Mouse (Mus musculus) A20 (cell line): ENCODE data around the gene Ddc.

Source experiments
- DNase-seq: peaks from one replicate; pipeline ENCODE4 v3.0.0-alpha.2; 2011; ENCODE audit warnings: low read depth, low spot score

The Ddc gene

DNA sequence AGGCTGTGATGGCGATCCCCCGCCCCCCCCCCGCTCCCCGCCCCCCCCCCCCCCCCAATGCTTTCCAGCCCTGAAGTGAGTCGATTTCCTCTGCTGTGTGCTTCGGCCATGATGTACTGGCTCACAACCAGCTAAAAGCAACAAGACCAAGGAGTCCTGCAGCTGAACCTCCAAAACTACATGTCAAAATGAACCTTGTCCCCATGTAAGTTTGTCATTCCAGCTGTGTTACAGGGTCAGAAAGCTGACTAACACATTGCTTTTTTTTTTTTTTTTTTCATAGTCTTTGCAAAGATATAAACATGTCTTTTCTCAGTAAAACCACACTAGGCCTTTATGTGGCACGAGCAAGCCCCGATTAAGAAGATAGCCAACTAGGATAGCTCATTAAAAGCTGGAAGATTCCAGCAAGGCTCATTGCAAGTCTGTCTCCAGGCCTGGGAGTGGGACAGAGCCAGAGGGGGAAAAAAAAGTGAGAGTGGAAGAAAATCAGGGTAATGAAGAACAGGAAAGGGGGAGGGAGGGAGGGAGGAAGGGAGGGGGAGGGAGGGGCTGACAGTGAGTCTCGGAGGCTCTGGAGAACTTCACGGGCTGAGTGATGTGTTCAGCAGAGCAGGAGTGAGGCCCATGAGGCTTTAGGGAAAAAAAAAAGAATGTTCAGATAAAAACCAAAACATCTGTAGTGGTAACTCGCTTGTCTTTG lies 19.5 kb downstream of the Ddc start:
- DNase-seq, result no peak

DNA sequence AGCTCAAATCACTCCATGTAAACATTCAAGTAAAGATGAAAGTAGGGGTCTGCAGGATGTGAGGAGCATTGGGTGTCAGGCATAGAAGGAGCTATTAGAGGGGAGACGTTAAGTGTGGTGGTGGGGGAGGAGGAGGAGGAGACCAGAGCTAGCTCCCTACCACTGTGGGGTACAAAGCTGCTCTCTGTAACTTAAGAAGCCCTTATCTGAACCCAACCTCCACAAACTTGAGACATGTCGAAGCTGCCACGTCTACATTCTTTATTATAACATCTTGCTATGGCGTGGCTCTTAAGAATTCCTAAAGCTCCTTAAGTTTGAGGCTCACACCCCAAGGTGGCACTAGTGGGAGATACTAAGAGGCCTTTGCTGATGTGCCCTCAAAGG lies 20.1 kb downstream of the Ddc start:
- no peak for DNase-seq

DNA sequence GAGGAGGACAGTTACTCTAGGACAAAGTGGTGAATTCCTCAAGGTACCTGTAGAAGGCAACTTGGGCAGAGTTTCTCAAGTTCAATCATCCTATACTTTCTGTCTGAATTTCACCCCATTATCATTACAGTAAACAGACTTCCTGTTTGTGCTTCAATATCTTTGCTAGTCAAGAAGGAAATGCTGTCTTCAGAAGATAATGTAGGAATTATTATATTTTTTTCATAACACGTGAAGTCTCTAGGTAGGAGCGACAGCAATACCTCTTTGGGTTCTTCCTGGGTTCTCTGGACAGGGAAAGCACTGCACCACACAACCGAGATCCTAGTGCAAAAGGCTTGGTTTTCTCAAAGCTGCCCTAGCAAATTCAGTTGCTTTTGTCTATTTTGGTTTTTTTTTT lies 21.6 kb downstream of the Ddc start:
- no peak for DNase-seq

DNA sequence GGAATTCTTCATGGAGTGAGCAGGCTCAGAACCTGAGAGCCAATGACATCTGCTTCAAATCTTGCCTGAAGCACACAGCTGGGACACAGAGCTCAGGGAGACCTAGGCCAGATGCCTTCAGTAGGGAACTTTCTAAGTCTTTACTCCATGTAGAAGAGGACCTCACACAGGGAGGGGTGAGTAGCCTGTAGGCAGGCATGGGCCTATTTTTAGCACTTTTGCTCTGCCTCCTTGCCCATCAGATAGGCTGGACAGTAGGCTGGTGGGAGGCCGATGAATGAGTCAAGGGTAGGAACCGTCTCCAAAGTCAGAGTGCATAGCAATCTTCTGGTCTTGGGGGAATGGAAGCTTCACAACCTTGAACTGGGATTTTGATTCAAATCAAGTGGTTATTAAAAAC lies 22.7 kb downstream of the Ddc start:
- no peak for DNase-seq

DNA sequence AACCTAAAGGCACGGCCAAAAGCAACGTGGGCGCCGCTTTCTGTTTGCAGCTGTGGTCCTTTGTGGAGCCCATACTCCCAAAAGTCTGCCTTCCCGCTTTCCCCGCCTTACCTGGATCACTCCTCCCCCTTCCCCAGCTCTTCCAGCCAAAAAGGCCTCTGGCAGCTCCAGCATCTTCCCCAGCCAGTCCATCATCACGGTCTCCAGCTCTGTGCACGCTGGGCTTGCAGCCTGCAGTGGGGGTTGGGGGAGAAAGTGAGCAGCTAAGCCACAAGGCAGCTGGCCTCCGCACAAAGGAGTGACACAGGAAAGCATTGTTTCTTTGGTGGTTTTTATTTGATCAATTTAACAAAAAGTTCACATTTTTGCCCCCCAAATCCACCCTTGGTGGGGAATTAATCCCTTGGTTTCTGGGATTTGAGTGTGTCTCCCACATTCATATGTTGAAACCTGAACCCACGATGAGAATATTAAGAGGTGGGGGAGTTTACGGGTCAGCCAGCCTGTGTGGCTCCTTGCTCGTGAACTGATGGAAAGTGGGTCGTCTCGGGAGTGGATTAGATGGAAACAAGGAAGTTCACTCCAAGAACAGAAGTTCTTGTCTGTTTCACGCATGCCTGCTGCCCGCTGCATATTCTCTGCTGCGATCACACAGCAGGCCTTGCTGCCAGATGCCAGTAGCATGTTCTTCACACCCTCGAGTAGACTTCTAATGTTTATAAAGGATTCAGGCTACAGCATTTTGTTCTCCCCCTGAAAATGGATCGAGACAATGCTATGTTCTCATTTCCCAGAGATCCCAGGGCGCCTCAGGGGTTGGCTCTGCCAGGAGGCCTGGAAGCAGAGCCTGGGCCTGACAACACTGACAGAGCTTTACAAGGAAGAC lies 24.7 kb downstream of the Ddc start:
- DNase-seq, result no peak

DNA sequence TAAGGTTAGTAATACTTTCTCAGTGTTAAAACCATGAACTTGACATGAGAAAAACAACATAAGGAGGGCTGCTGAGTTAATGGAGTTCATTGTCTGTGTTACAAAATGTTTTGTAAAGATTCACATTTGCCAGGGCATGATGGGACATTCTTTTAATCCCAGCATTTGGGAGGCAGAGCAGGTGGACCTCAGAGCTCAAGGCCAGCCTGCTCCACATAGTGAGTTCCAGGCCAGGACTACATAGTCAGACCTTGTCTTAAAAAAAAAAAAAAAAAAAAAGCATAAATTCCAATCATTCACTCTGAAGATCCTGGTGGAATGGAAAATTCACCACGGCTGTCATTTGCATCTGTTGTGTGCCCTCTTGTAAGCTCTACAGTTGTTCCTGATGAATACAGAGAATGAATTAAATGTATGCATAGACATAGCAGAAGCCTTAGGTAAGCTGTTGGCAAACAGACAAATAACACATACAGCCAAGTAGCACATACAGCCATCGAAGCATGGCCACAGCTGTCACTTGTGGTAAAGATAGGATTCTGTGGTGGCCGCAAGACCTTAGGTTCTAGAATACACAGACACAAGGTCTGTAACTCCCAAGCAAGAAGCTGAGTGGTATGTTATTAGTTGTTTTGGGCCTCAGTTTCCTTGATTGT lies 25.7 kb downstream of the Ddc start:
- no peak for DNase-seq

DNA sequence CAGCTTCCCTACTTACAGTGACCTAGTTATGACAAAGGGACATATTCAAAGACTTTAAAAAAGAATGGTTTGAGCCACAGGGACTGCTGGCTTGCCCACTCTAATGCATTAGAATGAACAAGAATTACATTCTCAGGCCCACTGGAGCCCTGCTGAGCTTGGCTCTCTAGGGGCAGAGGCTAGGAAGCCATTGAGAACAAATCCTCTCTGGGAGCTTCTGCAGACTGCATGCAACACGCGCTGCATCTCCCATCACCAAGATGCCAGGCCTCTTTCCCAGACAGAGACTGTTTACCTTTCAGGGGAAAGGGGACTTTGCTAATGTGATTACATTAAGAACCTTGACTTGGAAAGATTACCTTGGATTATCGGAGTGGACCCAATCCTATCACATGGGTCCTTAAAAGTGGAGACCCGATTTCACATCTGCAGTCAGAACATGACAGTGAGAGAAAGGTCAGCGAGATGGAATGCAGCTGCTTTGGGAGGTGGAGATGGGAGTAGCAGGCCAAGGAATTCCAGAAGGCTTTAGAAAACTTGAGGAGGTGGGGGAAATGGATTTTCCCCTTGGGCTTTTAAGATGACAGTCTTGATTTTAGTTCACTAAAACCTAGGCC lies 26.6 kb downstream of the Ddc start:
- DNase-seq, result no peak

DNA sequence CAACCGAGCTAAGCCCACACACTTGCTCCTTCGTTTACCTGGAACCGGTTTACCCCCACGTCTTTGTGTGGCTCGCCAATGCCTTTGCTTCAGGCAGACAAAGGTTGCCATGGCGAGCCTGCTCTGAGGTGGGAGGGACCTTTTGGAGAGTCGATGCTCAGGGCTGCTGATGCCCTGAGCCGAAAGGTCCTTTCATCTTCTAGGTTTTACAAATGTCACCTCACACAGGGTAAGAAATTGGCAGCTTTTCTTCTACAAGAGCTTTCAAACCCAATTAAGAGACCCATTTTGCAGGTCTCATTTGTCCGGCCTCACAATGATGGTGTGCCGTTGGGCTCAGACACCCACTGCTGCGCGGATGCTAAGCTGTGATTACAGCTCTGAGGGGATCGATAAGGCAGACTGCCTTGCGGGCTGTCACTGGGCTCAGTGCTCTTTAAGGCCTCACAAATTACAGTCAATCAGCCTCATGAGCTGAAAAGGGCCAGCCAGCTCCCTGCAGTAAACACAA lies 29.9 kb downstream of the Ddc start:
- DNase-seq, result no peak

DNA sequence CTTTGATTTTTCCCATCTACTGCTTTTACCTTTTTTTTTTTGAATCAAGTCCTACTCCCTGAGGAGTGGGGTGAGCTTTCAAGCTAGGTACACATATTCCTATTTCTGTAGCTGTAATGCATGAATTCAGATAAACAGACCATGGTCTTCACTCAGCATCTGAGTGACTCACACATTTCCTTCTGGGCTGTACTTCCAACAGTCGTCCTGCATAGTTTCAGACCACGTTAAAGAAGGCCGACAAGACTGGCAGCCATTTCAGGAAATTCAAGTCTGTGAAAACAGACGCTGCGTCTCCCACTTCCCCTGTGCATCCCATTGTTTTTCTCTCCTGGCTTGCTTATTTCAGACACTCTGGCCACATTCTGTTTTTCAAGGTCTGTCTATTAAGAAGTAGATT lies 31.2 kb downstream of the Ddc start:
- DNase-seq, result no peak

DNA sequence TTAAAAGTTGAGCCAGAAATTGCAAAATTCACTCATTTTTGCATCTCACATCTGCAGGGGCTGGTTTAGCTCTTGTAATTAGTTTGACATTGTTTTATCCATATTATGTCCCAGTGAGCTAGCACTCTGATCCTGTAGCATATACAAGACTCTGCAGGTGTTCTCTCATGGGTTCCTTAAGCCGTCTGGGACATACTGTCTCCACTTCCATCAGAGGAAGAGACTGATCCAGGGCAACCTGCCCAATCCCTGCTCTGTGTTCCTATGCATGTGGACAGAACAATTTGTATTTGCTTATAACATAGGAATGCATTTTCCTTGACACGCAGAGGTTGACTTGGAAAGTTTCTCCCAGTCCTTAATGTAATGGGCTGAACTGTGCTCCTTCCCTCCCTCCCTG lies 32.8 kb downstream of the Ddc start:
- DNase-seq, result no peak

DNA sequence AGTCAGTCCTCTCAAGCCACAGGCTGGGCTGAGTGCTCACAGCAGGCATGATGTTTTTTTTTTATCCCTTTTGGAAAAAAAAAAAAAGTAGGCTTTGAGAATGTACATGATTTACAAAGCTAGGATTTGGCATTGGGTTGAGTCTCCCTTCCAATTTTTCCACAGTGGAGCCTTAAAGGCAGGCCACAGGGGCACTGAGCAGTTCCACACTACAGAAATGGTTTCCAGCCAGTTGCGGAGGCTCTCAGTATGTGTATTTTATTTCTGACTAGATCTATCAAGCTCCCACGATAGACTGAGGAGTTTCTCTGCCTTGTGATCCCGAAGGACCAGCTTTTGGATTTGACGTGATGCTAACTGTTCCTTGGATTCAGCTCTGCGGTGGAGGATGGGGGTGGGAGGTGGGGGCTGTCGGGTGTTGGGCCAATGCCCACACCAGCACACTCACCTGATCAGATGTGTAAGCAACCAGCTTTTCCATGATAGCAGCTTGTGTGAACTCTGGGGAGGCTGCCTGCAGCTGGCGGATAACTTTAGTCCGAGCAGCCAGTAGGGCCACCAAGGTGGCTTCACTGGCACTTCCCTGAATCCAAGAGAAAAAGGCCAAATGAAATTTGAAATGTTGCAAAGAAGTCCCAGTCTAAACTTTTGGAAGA lies 33.4 kb downstream of the Ddc start:
- no peak for DNase-seq

DNA sequence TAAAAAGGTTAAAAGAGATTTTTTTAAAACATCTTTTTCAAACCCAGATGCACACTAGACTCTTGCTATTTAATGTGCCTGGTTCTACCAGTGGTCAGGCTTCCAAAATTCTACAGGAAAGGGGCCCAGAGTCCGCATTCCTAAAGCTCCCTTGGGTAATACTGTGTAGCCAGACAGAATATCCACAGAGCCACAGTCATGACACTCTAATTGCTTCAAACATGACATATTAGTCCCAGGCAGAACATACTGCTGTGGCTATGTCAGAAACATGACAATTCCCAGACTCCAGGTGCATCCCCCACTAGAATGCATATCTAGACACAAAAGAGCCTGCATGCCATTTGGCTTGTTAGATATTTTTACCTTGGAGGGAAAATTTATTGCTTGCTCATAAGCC lies 35.4 kb downstream of the Ddc start:
- no peak for DNase-seq

DNA sequence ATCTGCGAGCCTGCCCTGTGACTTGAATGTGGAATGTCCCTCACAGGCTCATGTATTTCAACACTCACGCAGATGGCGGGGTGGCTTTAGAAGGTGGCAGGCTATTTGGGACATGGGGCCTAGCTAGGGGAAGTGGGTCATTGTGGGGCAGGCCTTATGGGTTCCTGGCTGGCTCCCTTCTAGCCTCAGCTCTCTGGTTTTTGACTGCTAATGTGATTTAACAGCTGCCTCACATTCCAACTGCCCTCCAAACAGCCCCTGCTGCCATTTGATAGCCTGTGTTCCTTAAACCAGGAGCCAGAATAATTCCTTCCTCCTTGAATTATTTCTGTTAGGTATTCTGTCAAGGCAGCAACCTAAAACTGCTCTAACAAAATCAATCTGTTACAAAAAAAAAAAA lies 41.0 kb downstream of the Ddc start:
- no peak for DNase-seq

DNA sequence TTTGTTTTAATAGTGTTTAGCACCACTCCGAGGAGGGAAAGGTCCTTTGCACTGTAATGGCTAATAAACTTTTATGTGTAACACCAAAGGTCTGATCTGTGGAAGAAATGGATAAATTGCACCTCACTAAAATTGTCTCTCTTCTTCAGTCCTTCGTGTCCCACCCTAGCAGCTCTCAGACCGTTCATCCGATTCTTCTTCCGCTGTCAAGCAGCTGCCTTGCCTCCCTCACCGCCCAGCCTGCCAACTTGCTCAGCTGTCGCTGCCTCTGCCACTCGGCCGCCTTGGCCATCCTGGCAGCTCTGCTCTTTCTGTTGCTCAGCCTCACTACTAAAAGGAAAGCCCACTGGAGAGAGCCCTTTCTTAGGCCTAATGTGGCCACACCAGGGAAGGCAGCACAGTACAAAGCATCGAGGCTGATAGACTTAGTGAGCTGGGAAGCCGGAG lies 42.2 kb downstream of the Ddc start:
- DNase-seq, result no peak

DNA sequence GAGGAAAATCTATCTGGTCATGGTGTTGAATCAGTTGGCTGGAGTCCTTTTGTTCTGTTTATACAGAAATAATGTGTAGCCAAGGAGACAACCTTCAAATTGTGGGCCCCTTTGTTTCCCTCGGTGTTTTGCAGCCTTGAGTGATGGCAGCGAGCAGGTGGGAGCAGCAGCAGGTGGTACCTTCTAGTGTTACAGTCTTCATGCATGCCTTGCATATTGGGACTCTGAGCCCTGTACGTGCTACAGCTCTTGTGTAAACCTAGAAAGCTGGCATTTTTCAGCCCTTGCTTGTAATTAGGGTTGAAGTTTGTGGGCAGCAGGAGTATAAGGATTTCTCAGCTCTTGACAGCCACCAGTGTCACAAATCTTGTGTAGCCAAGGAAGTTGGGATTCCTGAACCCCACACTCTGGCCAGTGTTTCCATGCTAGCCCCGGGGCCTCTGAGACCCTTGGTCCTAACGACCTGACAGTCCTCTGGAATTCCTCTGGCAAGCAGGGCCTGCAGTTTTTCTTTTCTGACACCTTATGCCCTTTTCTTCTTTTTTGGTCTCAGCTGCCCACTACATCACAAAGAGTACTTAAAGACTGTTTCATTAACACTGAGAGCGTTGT lies 42.8 kb downstream of the Ddc start:
- no peak for DNase-seq

DNA sequence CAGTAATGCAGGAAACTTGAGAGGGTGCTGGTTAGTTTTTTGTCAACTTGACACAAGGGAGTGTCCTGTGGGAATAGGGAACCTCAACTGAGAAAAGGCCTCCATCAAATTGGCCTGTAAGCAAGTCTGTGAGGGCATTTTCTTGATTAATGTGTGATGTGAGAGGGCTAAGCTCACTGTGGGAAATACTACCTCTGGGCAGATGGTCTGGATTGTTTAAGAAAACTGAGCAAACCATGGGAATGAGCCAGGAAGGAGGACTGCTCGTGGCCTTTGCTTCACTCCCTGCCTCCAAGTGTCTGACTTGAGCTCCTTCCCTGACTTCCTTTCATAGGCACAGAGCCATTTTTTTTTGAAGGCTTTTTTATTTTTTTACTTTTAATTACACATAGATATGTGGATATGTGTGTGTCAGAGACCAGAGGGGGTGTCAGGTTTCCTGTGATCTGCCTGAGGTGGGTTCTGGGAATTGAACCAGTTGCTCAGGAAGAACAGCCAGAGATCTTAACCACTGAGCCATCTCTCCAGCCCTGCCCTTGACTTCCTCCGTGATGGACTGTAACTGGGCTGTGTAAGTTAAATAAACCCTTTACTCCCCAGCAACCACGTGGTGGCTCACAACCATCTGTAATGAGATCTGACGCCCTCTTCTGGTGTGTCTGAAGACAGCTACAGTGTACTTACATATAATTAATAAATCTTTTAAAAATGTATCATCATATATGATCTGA lies 44.0 kb downstream of the Ddc start:
- DNase-seq, result no peak

DNA sequence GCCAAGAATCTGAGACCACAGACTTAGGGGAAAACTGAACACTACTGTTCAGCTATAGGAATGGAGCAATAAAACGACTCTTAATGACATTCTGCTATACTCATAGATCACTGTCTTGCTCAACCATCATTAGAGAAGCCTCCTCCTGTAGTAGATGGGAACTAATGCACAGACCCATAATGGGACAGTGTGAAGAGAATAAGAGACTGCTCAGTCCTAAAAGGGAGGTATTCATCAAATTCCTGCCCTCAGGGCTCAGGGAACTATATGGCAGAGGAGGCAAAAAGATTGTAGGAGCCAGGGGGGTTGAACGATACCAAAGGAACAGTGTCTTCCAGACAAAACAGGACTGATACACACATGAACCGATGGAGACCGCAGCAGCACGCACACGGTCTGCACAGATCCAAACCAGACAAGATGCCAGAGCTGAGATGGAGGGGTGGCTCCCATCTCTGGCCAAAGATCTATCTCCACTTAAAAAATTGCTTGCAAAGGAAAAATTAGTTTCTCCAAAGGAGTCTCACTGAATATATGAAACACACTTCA lies 45.9 kb downstream of the Ddc start:
- no peak for DNase-seq

DNA sequence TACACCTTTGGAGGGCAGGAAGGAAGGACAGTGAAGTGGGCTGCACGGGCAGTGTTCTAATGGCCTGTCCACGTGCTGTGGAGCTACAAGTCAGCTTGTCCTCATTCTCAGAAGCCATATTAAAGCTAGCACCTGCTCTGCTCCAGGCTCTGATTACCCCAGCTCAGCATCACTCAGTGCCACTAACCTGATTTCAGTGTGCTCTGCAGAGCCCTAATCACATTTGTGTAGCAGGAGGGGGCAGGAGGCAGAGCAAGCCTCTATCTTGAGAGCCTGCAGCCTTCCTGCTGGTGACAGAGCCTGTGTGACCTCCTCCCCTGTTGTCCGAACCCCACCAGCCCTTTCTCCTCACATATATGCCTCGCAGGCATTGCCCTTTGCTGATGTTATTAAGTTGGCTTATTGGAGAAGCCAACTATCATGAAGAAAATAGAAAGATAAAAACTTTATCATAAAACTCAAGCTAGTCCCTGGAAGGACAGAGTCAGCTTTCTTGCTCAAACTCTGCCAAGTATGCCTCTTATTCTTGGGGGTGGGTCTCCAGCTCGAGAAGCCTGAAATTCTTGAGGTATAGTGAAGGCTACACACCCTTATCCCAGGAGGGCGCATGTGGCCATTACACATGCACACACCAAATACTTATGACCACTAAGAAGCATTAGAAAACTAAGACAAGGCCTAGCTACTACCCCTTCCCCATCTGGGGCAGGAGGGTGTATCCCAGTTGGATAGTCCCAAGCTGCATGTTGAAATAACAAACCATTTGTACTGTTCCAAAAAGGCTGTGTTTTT lies 47.3 kb downstream of the Ddc start:
- no peak for DNase-seq
